Mouse (Mus musculus): Measurements from ENCODE around the gene Gm49027. TPM values are rescaled to one million over a fixed set of nuclear protein-coding genes. Genes with fewer than 3 reads are reported as not detected.
"Not testable (repeated sequence)": the region's sequence is repeated elsewhere in the genome, so short reads cannot be mapped to it uniquely, and the experiment has no call there.

Gene Gm49027
- polyA plus RNA-seq, 1 experiment: not detected

DNA sequence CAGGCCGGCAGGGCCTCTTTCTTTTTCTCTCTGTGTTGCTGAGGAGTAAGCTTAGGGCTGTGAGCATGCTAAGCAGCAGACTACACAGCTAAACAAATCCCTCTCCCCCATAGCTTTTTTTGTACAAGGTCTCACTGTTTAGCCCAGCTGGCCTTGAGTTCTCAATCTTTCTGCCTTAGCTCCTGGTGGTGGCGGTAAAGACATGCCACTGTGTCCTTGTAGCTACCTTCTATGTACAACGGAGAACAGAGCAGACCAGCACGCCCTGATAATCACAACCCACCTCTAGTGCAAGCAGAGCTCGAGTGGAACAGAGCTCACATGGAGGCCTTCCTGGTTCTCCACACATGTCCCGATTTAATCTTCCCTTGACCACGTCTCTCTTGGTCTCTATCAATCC, 3.4 kb upstream of the Gm49027 start:
- peaks cover 61% of the 10 kb centered on the region for H3K36me3 ChIP-seq (ENCODE audit: control insufficient read depth)
- TF ChIP-seq TAL1 (IDR thresholded peaks at IDR 0.05; ENCODE audit: low read length) (no peak), GATA1 (IDR thresholded peaks at IDR 0.05; ENCODE audit: low read length) (no peak)

DNA sequence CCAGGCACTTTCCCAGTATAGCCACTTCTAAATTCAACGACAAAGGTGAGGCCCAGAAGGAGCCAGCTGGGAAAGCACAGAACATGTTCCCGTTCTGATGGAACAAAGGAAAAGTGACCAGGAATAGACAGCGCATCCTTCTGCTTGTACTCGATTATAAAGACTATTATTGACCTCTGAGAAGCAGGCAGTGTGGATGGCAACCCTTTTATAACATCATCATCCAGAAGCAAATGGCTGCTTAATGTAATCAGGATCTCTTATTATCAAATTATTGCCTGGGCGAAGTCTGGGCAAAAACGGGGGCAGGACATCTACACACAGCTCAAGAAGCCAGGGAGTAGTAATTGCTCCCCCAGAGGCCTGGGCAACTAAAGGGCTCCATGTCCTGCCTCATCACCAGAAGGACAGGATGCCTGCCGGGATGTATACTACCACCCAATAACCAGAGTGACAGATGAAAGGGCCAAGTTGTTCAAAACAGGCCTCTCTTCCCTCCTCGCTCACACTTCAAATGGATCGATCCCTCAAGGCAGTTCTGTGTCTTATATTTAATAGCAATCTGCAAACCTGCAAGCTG, 718 bp upstream of the Gm49027 start:
- TF ChIP-seq GATA1 (IDR thresholded peaks at IDR 0.05; ENCODE audit: low read length) (no peak), TAL1 (IDR thresholded peaks at IDR 0.05; ENCODE audit: low read length) (no peak)
- Histone ChIP-seq H3K4me3 (replicated peaks) (no peak overlapping the region), H3K36me3 (ENCODE audit: control insufficient read depth) (peaks cover 35% of the 10 kb centered on the region), H3K9me3 (ENCODE audit: control insufficient read depth, low read length) (no peaks in the 10 kb centered on the region), H3K27me3 (ENCODE audit: control insufficient read depth) (no peaks in the 10 kb centered on the region), H3K4me1 (ENCODE audit: control insufficient read depth) (peaks cover 32% of the 10 kb centered on the region)

More for the DNA sequence above, 3.4 kb upstream of the Gm49027 start:
- H3K4me1 ChIP-seq (ENCODE audit: control insufficient read depth): peaks cover 11% of the 10 kb centered on the region
- H3K9me3 ChIP-seq (ENCODE audit: control insufficient read depth, low read length): no peaks in the 10 kb centered on the region
- no peaks in the 10 kb centered on the region for H3K27me3 ChIP-seq (ENCODE audit: control insufficient read depth)
- H3K4me3 ChIP-seq (replicated peaks): no peak overlapping the region

DNA sequence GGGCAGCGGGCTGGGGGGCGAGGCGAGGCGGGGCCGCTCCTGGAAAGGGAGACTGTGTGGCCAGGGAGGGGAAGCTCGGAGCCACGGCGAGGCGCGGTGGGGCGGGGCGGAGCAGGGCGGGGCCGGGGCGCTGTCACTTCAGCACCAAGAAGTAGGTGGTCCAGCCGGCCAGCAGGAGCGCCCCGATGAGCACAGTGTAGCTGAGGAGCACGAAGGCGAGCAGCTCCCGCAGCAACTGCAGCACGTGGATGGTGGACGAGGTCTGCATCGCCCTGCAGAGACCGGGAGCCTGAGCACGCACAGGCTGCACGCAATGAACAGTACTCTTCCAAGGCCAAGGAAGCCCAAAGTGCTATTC, 916 bp downstream of the Gm49027 start:
- no peaks in the 10 kb centered on the region for H3K9me3 ChIP-seq (ENCODE audit: control insufficient read depth, low read length)
- H3K4me3 ChIP-seq (replicated peaks): peak overlapping the region; percentile 95
- H3K4me1 ChIP-seq (ENCODE audit: control insufficient read depth): peaks cover 32% of the 10 kb centered on the region
- peaks cover 24% of the 10 kb centered on the region for H3K36me3 ChIP-seq (ENCODE audit: control insufficient read depth)
- H3K27me3 ChIP-seq (ENCODE audit: control insufficient read depth): no peaks in the 10 kb centered on the region
- no peak for TF ChIP-seq TAL1 (IDR thresholded peaks at IDR 0.05; ENCODE audit: low read length)
- no peak for TF ChIP-seq GATA1 (IDR thresholded peaks at IDR 0.05; ENCODE audit: low read length)

DNA sequence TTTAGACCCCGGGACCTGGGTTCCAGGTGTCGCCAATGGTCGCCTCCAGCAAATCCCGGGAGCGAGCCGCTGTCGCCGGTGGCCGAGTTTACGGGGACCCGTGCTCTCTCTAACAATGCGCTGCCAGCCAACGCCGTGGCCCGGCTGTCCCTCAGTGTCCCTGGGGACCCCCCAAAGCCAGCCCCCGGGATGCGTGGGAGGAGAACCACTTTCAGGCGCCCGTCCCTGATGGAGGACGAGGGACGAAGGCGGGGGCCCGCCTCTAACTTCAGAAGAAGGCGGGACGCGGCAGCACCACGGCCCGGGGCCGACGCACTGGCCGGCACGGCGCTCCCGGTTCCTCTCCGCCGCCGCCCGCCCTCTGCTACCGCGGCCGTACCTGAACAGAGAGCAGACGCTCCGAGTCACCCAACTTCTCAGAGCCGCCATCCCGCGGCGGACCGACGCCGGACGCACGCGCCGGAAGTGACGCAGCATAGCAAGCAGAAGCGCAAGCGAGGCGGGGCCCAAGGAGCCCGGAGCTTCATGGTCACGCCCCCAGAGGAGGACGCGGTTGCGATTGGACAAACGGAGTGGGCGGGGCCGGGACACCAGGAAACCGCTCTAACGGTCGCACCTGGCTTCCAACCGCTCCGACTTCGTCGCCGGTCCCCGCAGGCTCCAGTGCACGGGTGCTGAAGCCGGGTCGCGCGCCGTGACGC, 1.4 kb downstream of the Gm49027 start, which contains the start of gene Diablo:
TSS of gene Diablo (minus strand) at position 485 of the 701 bp plus-strand sequence.
- H3K9me3 ChIP-seq (ENCODE audit: control insufficient read depth, low read length): no peaks in the 10 kb centered on the region
- peaks cover 32% of the 10 kb centered on the region for H3K4me1 ChIP-seq (ENCODE audit: control insufficient read depth)
- H3K36me3 ChIP-seq (ENCODE audit: control insufficient read depth): peaks cover 23% of the 10 kb centered on the region
- peak within 1 kb of the TSS; percentile 95 for H3K4me3 ChIP-seq (replicated peaks)
- TF ChIP-seq GATA1 (IDR thresholded peaks at IDR 0.05; ENCODE audit: low read length): no peak
- TF ChIP-seq TAL1 (IDR thresholded peaks at IDR 0.05; ENCODE audit: low read length): no peak
- no peaks in the 10 kb centered on the region for H3K27me3 ChIP-seq (ENCODE audit: control insufficient read depth)

DNA sequence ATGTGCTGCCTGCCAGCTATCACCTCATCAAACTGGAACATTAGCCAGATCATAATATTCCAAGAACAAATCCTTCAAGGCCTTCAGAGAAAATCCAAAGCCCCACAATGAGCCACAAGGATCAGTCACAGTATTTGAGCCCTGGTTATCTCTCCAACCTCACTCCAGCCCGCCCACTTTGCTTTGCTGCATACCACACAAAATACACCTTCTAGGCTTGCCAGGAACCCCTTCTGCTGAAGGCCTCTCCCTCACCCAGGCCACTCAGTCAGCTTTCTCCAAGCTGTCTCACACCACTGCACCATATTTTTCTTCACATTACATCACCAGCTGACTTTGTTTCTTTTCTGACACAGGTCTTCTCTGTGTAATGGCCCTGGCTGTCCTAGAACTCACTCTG, 3.1 kb downstream of the Gm49027 start:
- TF ChIP-seq GATA1 (IDR thresholded peaks at IDR 0.05; ENCODE audit: low read length) (no peak), TAL1 (IDR thresholded peaks at IDR 0.05; ENCODE audit: low read length) (no peak)
- peaks cover 25% of the 10 kb centered on the region for H3K36me3 ChIP-seq (ENCODE audit: control insufficient read depth)
- H3K4me3 ChIP-seq (replicated peaks): no peak overlapping the region

DNA sequence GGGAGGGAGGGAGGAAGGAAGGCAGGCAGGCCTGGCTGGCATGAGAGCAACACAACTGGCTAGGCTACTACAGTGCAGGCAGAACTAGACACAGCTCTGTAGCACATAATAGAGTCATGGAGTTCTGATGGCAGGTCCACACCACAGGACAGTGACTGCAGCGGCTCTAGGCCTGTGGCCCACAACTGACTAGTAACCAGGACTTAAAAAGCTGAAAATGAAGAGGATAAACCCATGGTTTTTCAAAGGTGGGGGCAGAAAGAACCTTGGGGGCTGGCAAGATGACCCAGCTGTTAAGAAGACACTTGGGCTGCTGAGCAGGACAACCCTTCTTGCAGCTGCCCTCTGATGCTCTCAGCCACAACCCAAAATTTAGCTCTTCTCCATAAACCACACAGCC, 3.7 kb downstream of the Gm49027 start:
- Histone ChIP-seq H3K36me3 (ENCODE audit: control insufficient read depth) (peaks cover 30% of the 10 kb centered on the region), H3K4me3 (replicated peaks) (no peak overlapping the region), H3K27me3 (ENCODE audit: control insufficient read depth) (no peaks in the 10 kb centered on the region), H3K9me3 (ENCODE audit: control insufficient read depth, low read length) (no peaks in the 10 kb centered on the region), H3K4me1 (ENCODE audit: control insufficient read depth) (peaks cover 32% of the 10 kb centered on the region)
- TF ChIP-seq GATA1 (IDR thresholded peaks at IDR 0.05; ENCODE audit: low read length) (no peak), TAL1 (IDR thresholded peaks at IDR 0.05; ENCODE audit: low read length) (no peak)

More for the DNA sequence above, 3.1 kb downstream of the Gm49027 start:
- Histone ChIP-seq H3K4me1 (ENCODE audit: control insufficient read depth) (peaks cover 32% of the 10 kb centered on the region), H3K9me3 (ENCODE audit: control insufficient read depth, low read length) (no peaks in the 10 kb centered on the region), H3K27me3 (ENCODE audit: control insufficient read depth) (no peaks in the 10 kb centered on the region)

DNA sequence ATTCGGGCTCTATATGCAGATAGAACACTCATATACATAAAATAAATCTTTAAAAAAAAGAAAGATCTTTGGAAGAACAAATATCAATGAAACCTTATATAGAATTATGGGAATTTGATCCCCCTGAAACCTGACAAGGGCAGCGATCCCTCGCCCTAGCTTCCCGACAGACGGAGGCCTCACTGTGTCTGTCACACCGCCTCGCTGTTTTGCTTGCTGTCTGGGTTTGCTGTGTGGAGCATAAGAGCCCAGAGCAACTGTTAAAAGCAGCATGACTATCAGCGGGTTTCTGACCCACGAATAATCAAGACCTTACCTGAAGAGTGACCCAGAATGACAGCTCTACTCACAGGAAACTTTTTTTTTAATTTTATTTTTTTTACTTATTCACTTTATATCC, 4.6 kb downstream of the Gm49027 start:
- peaks cover 32% of the 10 kb centered on the region for H3K4me1 ChIP-seq (ENCODE audit: control insufficient read depth)
- TF ChIP-seq TAL1 (IDR thresholded peaks at IDR 0.05; ENCODE audit: low read length) (no peak), GATA1 (IDR thresholded peaks at IDR 0.05; ENCODE audit: low read length) (no peak)
- peaks cover 39% of the 10 kb centered on the region for H3K36me3 ChIP-seq (ENCODE audit: control insufficient read depth)
- no peak overlapping the region for H3K4me3 ChIP-seq (replicated peaks)
- H3K27me3 ChIP-seq (ENCODE audit: control insufficient read depth): no peaks in the 10 kb centered on the region
- H3K9me3 ChIP-seq (ENCODE audit: control insufficient read depth, low read length): no peaks in the 10 kb centered on the region

DNA sequence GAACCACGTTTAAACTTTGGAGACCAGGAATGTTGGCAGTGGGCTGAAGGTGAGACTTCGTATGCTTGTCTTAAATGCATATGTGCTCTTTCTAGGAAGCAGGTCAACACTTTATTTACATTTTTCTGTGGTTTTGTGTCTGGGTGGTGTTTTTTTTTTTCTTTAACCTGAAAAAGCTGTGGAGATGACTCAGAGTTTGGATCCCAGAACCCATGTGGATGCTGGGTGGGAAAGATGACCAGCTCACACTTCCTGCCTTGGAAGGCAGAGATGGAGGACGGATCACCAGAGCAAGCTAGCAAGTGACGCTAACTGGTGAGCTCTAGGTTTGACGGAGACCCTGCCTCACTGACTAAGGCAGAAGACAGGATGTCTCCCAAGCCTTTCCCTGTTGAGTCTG, 10.4 kb downstream of the Gm49027 start:
- TF ChIP-seq TAL1 (IDR thresholded peaks at IDR 0.05; ENCODE audit: low read length) (no peak), GATA1 (IDR thresholded peaks at IDR 0.05; ENCODE audit: low read length) (no peak)
- peaks cover 59% of the 10 kb centered on the region for H3K36me3 ChIP-seq (ENCODE audit: control insufficient read depth)
- no peak overlapping the region for H3K4me3 ChIP-seq (replicated peaks)
- H3K4me1 ChIP-seq (ENCODE audit: control insufficient read depth): peaks cover 14% of the 10 kb centered on the region
- no peaks in the 10 kb centered on the region for H3K9me3 ChIP-seq (ENCODE audit: control insufficient read depth, low read length)
- peaks cover 7% of the 10 kb centered on the region for H3K27me3 ChIP-seq (ENCODE audit: control insufficient read depth)

DNA sequence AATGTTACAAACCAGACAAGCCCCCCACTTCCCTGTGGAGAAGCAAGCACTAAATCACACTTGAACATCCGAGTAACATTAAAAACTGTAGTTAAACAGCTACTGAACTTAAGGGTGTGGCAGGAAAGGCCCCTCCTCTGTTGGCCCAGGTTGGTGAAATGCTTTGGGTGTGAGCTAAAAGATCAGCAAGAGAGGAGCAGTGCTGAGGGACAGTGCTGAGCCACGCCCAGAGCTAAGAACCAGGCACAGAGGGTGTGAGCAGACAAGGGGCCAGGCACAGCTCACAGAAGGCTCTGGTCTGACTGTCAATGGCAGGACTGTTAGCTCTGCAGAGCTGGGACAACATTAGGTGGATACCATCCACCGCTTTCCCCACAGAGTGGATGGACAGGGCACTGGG, 13.2 kb downstream of the Gm49027 start:
- TF ChIP-seq GATA1 (IDR thresholded peaks at IDR 0.05; ENCODE audit: low read length) (no peak), TAL1 (IDR thresholded peaks at IDR 0.05; ENCODE audit: low read length) (no peak)
- Histone ChIP-seq H3K4me3 (replicated peaks) (no peak overlapping the region), H3K9me3 (ENCODE audit: control insufficient read depth, low read length) (no peaks in the 10 kb centered on the region), H3K4me1 (ENCODE audit: control insufficient read depth) (peaks cover 28% of the 10 kb centered on the region), H3K36me3 (ENCODE audit: control insufficient read depth) (peaks cover 35% of the 10 kb centered on the region), H3K27me3 (ENCODE audit: control insufficient read depth) (peaks cover 34% of the 10 kb centered on the region)

DNA sequence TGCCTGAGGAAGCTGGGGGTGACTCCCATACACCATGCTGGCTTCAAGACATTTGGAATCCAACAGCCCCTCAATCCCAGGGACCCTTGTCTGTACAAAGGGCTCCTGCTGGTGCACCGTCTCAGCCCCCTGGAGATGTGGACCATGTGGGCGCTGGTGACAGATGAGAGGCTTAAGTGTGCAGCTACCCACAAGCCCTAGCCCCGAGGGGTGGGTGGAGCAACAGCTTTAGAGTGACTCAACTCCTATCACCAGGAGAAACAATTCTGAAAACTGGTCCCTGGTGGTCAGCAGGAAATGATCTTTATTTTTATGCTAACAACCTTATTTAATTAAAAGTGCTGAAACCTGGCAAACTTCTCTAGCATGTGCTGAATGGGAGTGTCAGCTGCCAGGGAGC, 13.9 kb downstream of the Gm49027 start:
- Histone ChIP-seq H3K27me3 (ENCODE audit: control insufficient read depth) (peaks cover 41% of the 10 kb centered on the region), H3K4me1 (ENCODE audit: control insufficient read depth) (peaks cover 28% of the 10 kb centered on the region), H3K36me3 (ENCODE audit: control insufficient read depth) (peaks cover 28% of the 10 kb centered on the region)
- H3K4me3 ChIP-seq (replicated peaks); H3K9me3 ChIP-seq (ENCODE audit: control insufficient read depth, low read length): not testable (repeated sequence)
